Mouse (Mus musculus) heart, postnatal 0 days (tissue): ENCODE measurements at regions not wholly inside any gene's neighbourhood (a gene's known extent, or its start where the extent isn't known, plus 50 kb on each side); places are given as distances from the start of the nearest gene placed in this dataset.
"Not testable (repeated sequence)": the region's sequence is repeated elsewhere in the genome, so short reads cannot be mapped to it uniquely, and the experiment has no call there.

Experiments used
- CTCF ChIP-seq: IDR thresholded peaks from 2 replicates; pipeline ENCODE4 v1.5.1; 2016; ENCODE audit warnings: antibody characterized with exemption, control low read depth, low read depth
- EP300 ChIP-seq: IDR thresholded peaks from 2 replicates; pipeline ENCODE4 v1.6.1; 2016; ENCODE audit warnings: antibody characterized with exemption, low read depth

- not testable (repeated sequence) for TF ChIP-seq CTCF, EP300
These were observed 81.5 kb upstream of the Dynlt1c start for GRCm38 (mm10) chr17:6520001-6520400.
